Mouse (Mus musculus): ENCODE measurements around the gene Orm2. TPM values are rescaled to one million over a fixed set of nuclear protein-coding genes. Genes with fewer than 3 reads are reported as not detected.

The Orm2 gene
- polyA plus RNA-seq, 1 experiment from 2014 or later = not detected

DNA sequence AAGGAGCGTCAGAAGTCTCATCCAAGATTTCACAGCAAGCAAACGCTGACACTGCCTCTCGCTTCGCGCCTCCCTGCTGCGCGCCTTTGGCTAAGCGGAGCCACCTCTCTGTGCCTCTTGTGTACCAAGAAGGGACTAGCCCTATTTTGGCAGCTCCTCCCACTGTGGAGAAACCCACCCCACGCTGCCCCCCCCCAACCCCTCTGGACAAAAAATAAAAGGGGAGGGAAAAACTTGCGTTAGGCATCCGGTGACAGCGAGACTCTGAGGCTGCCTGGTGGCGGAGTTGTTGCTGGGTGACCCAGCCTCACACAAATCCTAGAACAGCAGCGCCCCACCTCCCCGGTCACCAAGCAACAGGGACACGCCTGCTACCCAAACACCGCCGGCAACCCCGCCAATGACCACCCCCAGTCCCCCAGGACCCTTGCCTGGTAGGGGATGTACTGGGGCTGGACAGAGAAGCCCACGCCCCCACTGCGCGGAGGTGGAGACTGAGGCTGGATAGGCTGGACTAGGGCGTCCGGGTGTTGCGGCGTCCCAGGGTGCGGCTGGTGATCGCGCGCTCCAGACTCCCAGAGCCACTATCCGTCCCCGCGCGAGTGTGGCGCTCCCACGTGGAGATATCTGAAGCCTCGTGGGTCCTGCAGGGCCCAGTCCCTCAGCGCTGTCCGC is 47.8 kb downstream of the Orm2 start:
- no peaks in the 10 kb centered on the region for H3K9me3 ChIP-seq
- ATAC-seq (ENCODE audit: low FRiP score, low read depth) = peak; percentile 81
- H3K27ac ChIP-seq = no peak overlapping the region
- H3K36me3 ChIP-seq = no peaks in the 10 kb centered on the region
- peak overlapping the region; percentile 56 for H3K4me3 ChIP-seq
- H3K4me2 ChIP-seq (replicated peaks) = peak overlapping the region; percentile 94
- H3K9ac ChIP-seq = peak overlapping the region; percentile 54
- WGBS = under 1% methylated on average over 39 of the region's 39 CpGs
- no peaks in the 10 kb centered on the region for H3K27me3 ChIP-seq (replicated peaks)
- peaks cover 30% of the 10 kb centered on the region for H3K4me1 ChIP-seq

DNA sequence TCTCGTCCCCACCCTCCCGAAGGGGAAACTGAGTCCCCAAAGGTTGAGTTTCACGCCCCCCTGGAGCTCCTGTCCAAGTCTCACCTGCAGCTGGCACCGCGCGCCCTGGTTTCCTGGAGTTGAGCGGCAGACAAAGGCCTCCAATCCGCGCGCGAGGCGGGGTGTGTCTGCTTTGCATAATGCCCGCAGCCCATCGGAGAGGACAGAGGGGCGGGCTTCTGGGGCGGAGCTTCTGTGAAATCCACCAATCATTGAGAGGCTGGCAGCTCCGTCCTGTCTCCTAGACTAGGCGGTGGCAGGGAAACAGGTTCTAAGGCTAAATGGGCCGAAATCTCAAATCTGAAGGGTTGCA is 48.3 kb downstream of the Orm2 start:
- Histone ChIP-seq H3K4me1 (peaks cover 24% of the 10 kb centered on the region), H3K36me3 (no peaks in the 10 kb centered on the region; the same call in 1 of the 2 replicates), H3K4me3 (peak overlapping the region; percentile 56), H3K9ac (peak overlapping the region; percentile 54), H3K27ac (no peak overlapping the region), H3K4me2 (replicated peaks) (peak overlapping the region; percentile 94), H3K27me3 (replicated peaks) (no peaks in the 10 kb centered on the region), H3K9me3 (no peaks in the 10 kb centered on the region)
- peak; percentile 93 for ATAC-seq (ENCODE audit: low FRiP score, low read depth)
- WGBS = under 1% methylated on average over 19 of the region's 19 CpGs

DNA sequence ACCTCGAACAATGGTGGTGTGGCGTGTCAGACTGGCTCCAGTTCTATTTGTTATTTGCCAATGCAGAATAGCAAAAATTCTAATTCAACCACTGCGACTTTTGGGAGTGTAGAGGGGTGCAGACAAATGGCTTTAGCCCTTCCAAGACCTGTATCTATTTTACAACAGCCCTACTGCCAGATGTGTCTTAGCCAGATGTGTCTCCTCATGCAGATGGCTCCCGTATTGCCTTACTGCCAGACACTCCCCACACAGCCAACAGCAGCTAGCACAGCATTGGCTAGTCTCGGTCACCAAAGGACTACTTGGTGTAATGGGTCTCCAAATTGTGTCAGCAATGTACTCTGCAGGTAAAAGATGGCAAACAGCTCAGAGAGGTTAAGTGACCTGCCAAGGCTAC is 49.0 kb downstream of the Orm2 start:
- no peak overlapping the region for H3K27ac ChIP-seq
- H3K4me3 ChIP-seq = no peak overlapping the region
- no peaks in the 10 kb centered on the region; the same call in 1 of the 2 replicates for H3K36me3 ChIP-seq
- no peaks in the 10 kb centered on the region for H3K9me3 ChIP-seq
- H3K27me3 ChIP-seq (replicated peaks) = no peaks in the 10 kb centered on the region
- no peak overlapping the region for H3K9ac ChIP-seq
- peaks cover 23% of the 10 kb centered on the region for H3K4me1 ChIP-seq
- H3K4me2 ChIP-seq (replicated peaks) = peak overlapping the region; percentile 94; the same call in 1 of the 2 replicates
- WGBS = 61% methylated on average over 5 of the region's 5 CpGs
- no peak for ATAC-seq (ENCODE audit: low FRiP score, low read depth)

DNA sequence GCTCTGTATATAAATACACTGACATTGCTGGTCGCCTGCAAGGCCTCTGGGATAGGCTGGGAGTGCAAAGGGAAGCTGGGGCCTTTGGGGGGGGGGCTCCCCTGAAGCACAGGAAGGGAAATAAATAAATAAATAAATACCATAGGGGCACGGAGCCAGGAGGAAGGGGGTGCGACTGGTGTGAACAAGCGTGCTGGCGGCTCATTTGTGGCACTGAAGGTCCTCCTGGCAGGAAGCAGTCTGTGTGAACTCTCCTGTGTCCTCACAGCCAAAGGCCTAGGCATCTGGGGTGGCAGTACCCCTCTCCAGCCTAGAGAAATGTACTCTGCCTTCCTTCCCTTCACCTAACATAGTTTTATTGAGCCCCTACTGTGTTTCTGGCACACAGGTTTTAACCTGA is 52.7 kb downstream of the Orm2 start:
- no peak for ATAC-seq (ENCODE audit: low FRiP score, low read depth)
- 88% methylated on average over 5 of the region's 5 CpGs for WGBS
- peaks cover 8% of the 10 kb centered on the region for H3K4me1 ChIP-seq
- H3K4me2 ChIP-seq (replicated peaks) = no peak overlapping the region
- H3K4me3 ChIP-seq = no peak overlapping the region
- no peaks in the 10 kb centered on the region for H3K27me3 ChIP-seq (replicated peaks)
- no peak overlapping the region for H3K27ac ChIP-seq
- no peak overlapping the region for H3K9ac ChIP-seq
- H3K36me3 ChIP-seq = no peaks in the 10 kb centered on the region; the same call in 1 of the 2 replicates
- no peaks in the 10 kb centered on the region for H3K9me3 ChIP-seq

Other genes starting within 250 kb of the Orm2 start
- 0.30 and 1.00 TPM in 2 replicates for gene Ambp, start 207.7 kb upstream of the Orm2 start, polyA plus RNA-seq (2016; fragmentation: Nextera tagmentation; extraction: Ambion mirVana)
- gene Kif12, start 190.3 kb upstream of the Orm2 start, polyA plus RNA-seq (2016; fragmentation: Nextera tagmentation; extraction: Ambion mirVana) = not detected in 2 replicates
- 4.6 and 5.4 TPM in 2 replicates for gene Col27a1, start 148.4 kb upstream of the Orm2 start, polyA plus RNA-seq (2016; fragmentation: Nextera tagmentation; extraction: Ambion mirVana)
- not detected in 2 replicates for gene Orm1, start 17.9 kb upstream of the Orm2 start, polyA plus RNA-seq (2016; fragmentation: Nextera tagmentation; extraction: Ambion mirVana)
- gene Orm3, start 6.3 kb upstream of the Orm2 start, polyA plus RNA-seq (2016; fragmentation: Nextera tagmentation; extraction: Ambion mirVana) = not detected in 2 replicates
- gene Akna, start 40.9 kb downstream of the Orm2 start, polyA plus RNA-seq (2016; fragmentation: Nextera tagmentation; extraction: Ambion mirVana) = 7.3 and 7.5 TPM in 2 replicates
- gene Whrn, start 133.5 kb downstream of the Orm2 start, polyA plus RNA-seq (2016; fragmentation: Nextera tagmentation; extraction: Ambion mirVana) = 9.0 and 10.0 TPM in 2 replicates
- gene Atp6v1g1, start 182.3 kb downstream of the Orm2 start, polyA plus RNA-seq (2016; fragmentation: Nextera tagmentation; extraction: Ambion mirVana) = 423 and 429 TPM in 2 replicates
- 3.8 and 4.2 TPM in 2 replicates for gene Tmem268, start 196.3 kb downstream of the Orm2 start, polyA plus RNA-seq (2016; fragmentation: Nextera tagmentation; extraction: Ambion mirVana)
- gene Gm11213, start 242.8 kb downstream of the Orm2 start, polyA plus RNA-seq (2016; fragmentation: Nextera tagmentation; extraction: Ambion mirVana) = not detected in 2 replicates